Comparison of ENCODE assay signal across 26 mouse cellular contexts in the genomic region with DNA sequence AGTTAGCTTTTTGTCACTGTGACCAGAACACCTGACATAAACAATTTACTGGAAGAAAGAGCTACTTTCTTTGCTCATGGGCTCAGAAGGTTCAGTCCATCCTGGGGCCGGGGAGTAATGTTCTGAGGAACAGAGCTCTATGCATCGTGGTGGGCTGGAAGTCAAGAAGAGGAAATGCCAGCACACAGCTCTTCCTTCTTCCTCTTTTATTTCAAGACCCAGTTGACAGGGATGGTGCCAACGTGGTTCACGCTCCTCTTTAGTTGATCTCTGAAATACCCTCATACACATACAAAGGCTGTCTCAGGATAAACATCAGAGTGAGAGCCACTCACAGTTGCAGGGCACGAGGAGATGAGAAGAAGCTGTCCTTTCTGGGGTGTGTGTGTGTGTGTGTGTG.
"Had no signal": no experiment of that assay in that cellular context is flagged by ENCODE, and none has a peak within 500 bp of the region (broad histone marks: within the 10 kb centered on the region; RNA-seq: fewer than 3 reads in every experiment).

No protein-coding gene starts in this region.

- H3K4me1 ChIP-seq: heart, embryonic 15.5 days had no signal

- H3K4me3 ChIP-seq: gastrocnemius, adult 2 months; heart, adult 2 months; heart, embryonic 13.5 days; heart, embryonic 15.5 days; hindbrain, embryonic 13.5 days; hindbrain, embryonic 15.5 days; kidney, embryonic 15.5 days; limb, embryonic 13.5 days; limb, embryonic 15.5 days; liver, embryonic 12.5 days had no signal

- H3K9me3 ChIP-seq: heart, embryonic 13.5 days; heart, embryonic 15.5 days; hindbrain, embryonic 13.5 days; hindbrain, embryonic 15.5 days; kidney, embryonic 15.5 days; limb, embryonic 13.5 days; limb, embryonic 15.5 days; liver, embryonic 12.5 days had no signal

- H3K27ac ChIP-seq: gastrocnemius, adult 2 months; heart, adult 2 months; heart, embryonic 13.5 days; heart, embryonic 15.5 days; hindbrain, embryonic 13.5 days; hindbrain, embryonic 15.5 days; hindbrain, postnatal 0 days; kidney, embryonic 15.5 days; kidney, postnatal 0 days; limb, embryonic 13.5 days; limb, embryonic 15.5 days; liver, embryonic 12.5 days had no signal

- H3K9ac ChIP-seq: heart, embryonic 13.5 days; heart, embryonic 15.5 days; hindbrain, embryonic 13.5 days; hindbrain, embryonic 15.5 days; kidney, embryonic 15.5 days; limb, embryonic 13.5 days; limb, embryonic 15.5 days; liver, embryonic 12.5 days had no signal

- H3K36me3 ChIP-seq: heart, embryonic 13.5 days; heart, embryonic 15.5 days; hindbrain, embryonic 13.5 days; hindbrain, embryonic 15.5 days; kidney, embryonic 15.5 days; limb, embryonic 13.5 days; limb, embryonic 15.5 days; liver, embryonic 12.5 days had no signal

- DNase-seq: gastrocnemius, adult 2 months; gastrocnemius, postnatal 10 days; gastrocnemius, postnatal 25 days; heart, adult 11 months; heart, adult 2 months; heart, postnatal 14 days; heart, postnatal 36 days; kidney, adult 11 months; kidney, adult 2 months; kidney, adult 9 months; kidney, postnatal 14 days; kidney, postnatal 36 days; layer of hippocampus, adult 9-11 months; layer of hippocampus, postnatal 36 days; left cerebral cortex, postnatal 4 days had no signal

- ATAC-seq: hindbrain, postnatal 0 days; intestine, embryonic 16.5 days; liver, embryonic 12.5 days had no signal

- H3K27me3 ChIP-seq: heart, embryonic 13.5 days; heart, embryonic 15.5 days; hindbrain, embryonic 15.5 days; kidney, embryonic 15.5 days; limb, embryonic 13.5 days; limb, embryonic 15.5 days had no signal
